Mouse (Mus musculus) kidney, adult 2 months (tissue): ENCODE data around the gene Tmem14a. TPM values are rescaled to one million over a fixed set of nuclear protein-coding genes. Genes with fewer than 3 reads are reported as not detected.
"Not testable (repeated sequence)": the region's sequence is repeated elsewhere in the genome, so short reads cannot be mapped to it uniquely, and the experiment has no call there.

Source experiments
- DNase-seq: peaks from one replicate; pipeline ENCODE4 v3.0.0; 2021
- H3K27ac ChIP-seq: fragments of 200-500 bp; 2 replicates; pipeline ENCODE4 v1.5.1; 2012; ENCODE audit warnings: low read depth, low read length, control low read depth, inconsistent platforms; ENCODE audit not compliant: insufficient read depth
- H3K27me3 ChIP-seq: fragments of 200-500 bp; replicated peaks from 2 replicates; pipeline ENCODE4 v1.6.1; 2012; ENCODE audit warnings: mild to moderate bottlenecking, moderate library complexity, low read length, inconsistent platforms; ENCODE audit not compliant: control insufficient read depth, insufficient read depth
- H3K36me3 ChIP-seq: fragments of 200-500 bp; 2 replicates; pipeline ENCODE4 v1.6.1; 2012; ENCODE audit warnings: mild to moderate bottlenecking, moderate library complexity, low read length, inconsistent platforms; ENCODE audit not compliant: control insufficient read depth, insufficient read depth
- H3K4me1 ChIP-seq: fragments of 200-500 bp; 2 replicates; pipeline ENCODE4 v1.6.1; 2011; ENCODE audit warnings: low read length; ENCODE audit not compliant: control insufficient read depth, insufficient read depth
- H3K4me3 ChIP-seq: fragments of 200-500 bp; 2 replicates; pipeline ENCODE4 v1.5.1; 2011; ENCODE audit warnings: mild to moderate bottlenecking, low read depth, low read length, control low read depth; ENCODE audit not compliant: insufficient read depth
- CTCF ChIP-seq: fragments of 200-500 bp; conservative IDR thresholded peaks from 2 replicates; pipeline ENCODE4 v1.5.1; 2011; ENCODE audit warnings: low read depth, mild to moderate bottlenecking, control low read depth, low read length, moderate library complexity, mixed read lengths; ENCODE audit not compliant: insufficient read depth, insufficient read length
- WGBS: fragments of 180-500 bp; shearing (Covaris S2); methylation state at CpG from one replicate; pipeline ENCODE4 v1.1.7; 2018; 5-methylcytosine and 5-hydroxymethylcytosine counted together
- polyA plus RNA-seq: library from polyadenylated mRNA; depleted of rRNA; stranded (reverse); fragments of >200 nt; gene quantifications from 2 replicates; pipeline ENCODE4 v1.2.3, GENCODE M21; 2012; rRNA removed

The Tmem14a gene
- polyA plus RNA-seq, 1 experiment: 8.8 TPM

- H3K36me3 ChIP-seq, H3K4me1 ChIP-seq, DNase-seq, H3K27ac ChIP-seq, H3K27me3 ChIP-seq, H3K4me3 ChIP-seq: not testable (repeated sequence)
- peak; percentile 26; the same call in 1 of the 2 replicates for TF ChIP-seq CTCF
- WGBS: 12% methylated on average over 2 of the region's 2 CpGs
Measured at GRCm38 (mm10) chr1:21276158-21276557, 57.8 kb downstream of the Tmem14a start.

Other genes starting within 250 kb of the Tmem14a start
- 4.2 and 4.9 TPM in 2 replicates for gene Tram2, start 139.3 kb upstream of the Tmem14a start, polyA plus RNA-seq
- gene Gsta3, start 22.0 kb downstream of the Tmem14a start, polyA plus RNA-seq: 86.0 and 109 TPM in 2 replicates
- 0.05 TPM in 1 of 2 replicates, not detected in the other for gene Khdc1a, start 131.1 kb downstream of the Tmem14a start, polyA plus RNA-seq
- gene Khdc1c, start 149.8 kb downstream of the Tmem14a start, polyA plus RNA-seq: not detected in 2 replicates
- not detected in 2 replicates for gene Khdc1b, start 165.0 kb downstream of the Tmem14a start, polyA plus RNA-seq